Mouse (Mus musculus) stomach, postnatal 0 days (tissue): ENCODE measurements around the gene 4933427D14Rik. TPM values are rescaled to one million over a fixed set of nuclear protein-coding genes. Genes with fewer than 3 reads are reported as not detected.

Experiments
- ATAC-seq: fragments of 200-750 bp; cut with Nextera tagmentation; 2 replicates; pipeline ENCODE4 v1.8.0; 2017; ENCODE audit not compliant: low FRiP score, low TSS enrichment
- DNase-seq: peaks from one replicate; pipeline ENCODE4 v3.0.0-alpha.2; 2016; ENCODE audit warnings: low spot score
- H3K27ac ChIP-seq: fragments of 300-500 bp; sonication (generic); replicated peaks from 2 replicates; pipeline ENCODE4 v1.5.1; 2014; ENCODE audit warnings: mild to moderate bottlenecking, control low read depth
- H3K27me3 ChIP-seq: fragments of 300-500 bp; sonication (generic); 2 replicates; pipeline ENCODE4 v1.6.1; 2014; ENCODE audit warnings: low read length; ENCODE audit not compliant: control insufficient read depth, insufficient read depth
- H3K36me3 ChIP-seq: fragments of 300-500 bp; sonication (generic); 2 replicates; pipeline ENCODE4 v1.6.1; 2014; ENCODE audit warnings: low read length, mixed read lengths; ENCODE audit not compliant: control insufficient read depth, insufficient read depth
- H3K4me1 ChIP-seq: fragments of 300-500 bp; sonication (generic); replicated peaks from 2 replicates; pipeline ENCODE4 v1.6.1; 2014; ENCODE audit warnings: antibody characterized with exemption; ENCODE audit not compliant: control insufficient read depth, insufficient read depth
- H3K4me2 ChIP-seq: fragments of 300-500 bp; sonication (generic); replicated peaks from 2 replicates; pipeline ENCODE4 v1.6.1; 2014; ENCODE audit warnings: low read depth, mild to moderate bottlenecking, control low read depth, moderate library complexity
- H3K4me3 ChIP-seq: fragments of 300-500 bp; sonication (generic); 2 replicates; pipeline ENCODE4 v1.5.1; 2014; ENCODE audit warnings: low read depth, low read length, control low read depth
- H3K9ac ChIP-seq: fragments of 300-500 bp; sonication (generic); 2 replicates; pipeline ENCODE4 v1.6.1; 2014; ENCODE audit warnings: mild to moderate bottlenecking, low read length, control low read depth, mixed read lengths
- H3K9me3 ChIP-seq: fragments of 300-500 bp; sonication (generic); 2 replicates; pipeline ENCODE4 v1.6.1; 2016; ENCODE audit warnings: low read length; ENCODE audit not compliant: control insufficient read depth
- CTCF ChIP-seq: IDR thresholded peaks from 2 replicates; pipeline ENCODE4 v1.5.1; 2016; ENCODE audit warnings: antibody characterized with exemption, low read depth, mild to moderate bottlenecking, moderate library complexity
- EP300 ChIP-seq: optimal IDR thresholded peaks from 2 replicates; pipeline ENCODE3; 2016; ENCODE audit warnings: antibody characterized with exemption
- WGBS: fragments of 180-500 bp; shearing (Covaris S2); extraction: QIAGEN DNeasy Blood & Tissue Kit; methylation state at CpG from one replicate; pipeline ENCODE4 v1.1.7; 2014; 5-methylcytosine and 5-hydroxymethylcytosine counted together
- polyA plus RNA-seq: library from polyadenylated mRNA; unstranded; fragments of >200 nt; fragmentation: Nextera tagmentation; extraction: Ambion mirVana; gene quantifications from 2 replicates; pipeline ENCODE4 v1.2.1, GENCODE M21; 2015

4933427D14Rik gene
- polyA plus RNA-seq, 1 experiment from 2014 or later: 7.2 TPM

DNA sequence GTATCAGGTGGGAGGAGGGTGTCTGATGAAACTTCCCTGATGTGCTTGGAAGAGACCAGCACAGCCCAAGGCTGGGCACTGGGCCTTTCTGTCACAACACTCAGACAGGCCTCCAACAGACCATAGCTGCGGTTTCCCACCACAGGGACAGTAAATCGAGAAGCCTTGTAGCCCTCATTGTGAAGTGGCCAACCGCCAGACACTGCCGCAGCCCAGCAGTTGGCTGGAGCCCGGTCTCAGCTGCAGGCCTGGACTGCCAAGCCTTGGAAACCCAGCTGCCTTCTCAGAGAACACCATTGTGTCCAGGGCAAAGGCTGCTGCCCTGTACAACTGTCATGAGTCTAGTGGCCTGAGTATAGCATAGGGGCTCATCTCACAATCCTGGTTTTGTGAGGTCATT, 26.8 kb upstream of the 4933427D14Rik start:
- TF ChIP-seq CTCF: no peak
- no peak for TF ChIP-seq EP300
- WGBS: 79% methylated on average over 5 of the region's 5 CpGs
- DNase-seq (no peak), ATAC-seq (no peak)
- no peak overlapping the region for H3K9ac ChIP-seq
- H3K4me3 ChIP-seq: no peak overlapping the region
- no peak overlapping the region for H3K4me2 ChIP-seq
- no peaks in the 10 kb centered on the region for H3K9me3 ChIP-seq
- H3K4me1 ChIP-seq: no peaks in the 10 kb centered on the region
- no peaks in the 10 kb centered on the region for H3K36me3 ChIP-seq
- no peak overlapping the region for H3K27ac ChIP-seq
- H3K27me3 ChIP-seq: no peaks in the 10 kb centered on the region

DNA sequence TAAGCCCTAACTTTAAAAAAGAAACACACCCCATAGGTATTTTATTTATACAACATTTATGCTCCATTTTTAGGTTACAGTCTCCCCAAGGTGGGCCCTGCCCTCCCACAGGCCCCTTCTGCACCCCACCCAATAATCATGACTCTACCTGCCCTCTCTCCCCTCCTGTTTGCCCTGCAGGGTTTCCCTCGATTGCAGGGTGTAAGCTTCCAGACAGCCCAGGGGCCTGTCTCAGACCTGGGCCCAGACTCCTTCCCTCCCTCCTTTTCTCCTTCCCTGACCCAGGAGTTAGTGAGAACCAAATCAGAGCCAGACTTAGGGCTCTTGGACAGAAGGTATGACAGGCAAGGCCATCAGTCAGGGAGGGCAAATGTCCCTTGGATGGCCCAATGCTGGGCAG, 25.7 kb upstream of the 4933427D14Rik start:
- no peak overlapping the region for H3K27ac ChIP-seq
- no peaks in the 10 kb centered on the region for H3K36me3 ChIP-seq
- H3K4me2 ChIP-seq: no peak overlapping the region
- no peaks in the 10 kb centered on the region for H3K27me3 ChIP-seq
- H3K4me1 ChIP-seq: no peaks in the 10 kb centered on the region
- DNase-seq (no peak), ATAC-seq (no peak)
- no peak overlapping the region for H3K9ac ChIP-seq
- no peaks in the 10 kb centered on the region for H3K9me3 ChIP-seq
- TF ChIP-seq CTCF: no peak
- no peak for TF ChIP-seq EP300
- WGBS: 73% methylated on average over 1 of the region's 1 CpGs
- no peak overlapping the region for H3K4me3 ChIP-seq

GRCm38 (mm10) chr11:72232068-72232467, 24.8 kb upstream of the 4933427D14Rik start:
- H3K9me3 ChIP-seq: no peaks in the 10 kb centered on the region
- H3K27ac ChIP-seq: no peak overlapping the region
- H3K4me2 ChIP-seq: no peak overlapping the region
- no peaks in the 10 kb centered on the region for H3K4me1 ChIP-seq
- H3K4me3 ChIP-seq: no peak overlapping the region
- H3K27me3 ChIP-seq: no peaks in the 10 kb centered on the region
- ATAC-seq (no peak), DNase-seq (no peak)
- no peaks in the 10 kb centered on the region for H3K36me3 ChIP-seq
- WGBS: 83% methylated on average over 7 of the region's 7 CpGs
- TF ChIP-seq EP300 (no peak), CTCF (no peak)
- H3K9ac ChIP-seq: no peak overlapping the region

GRCm38 (mm10) chr11:72228513-72228912, 21.3 kb upstream of the 4933427D14Rik start:
- no peak for TF ChIP-seq EP300
- TF ChIP-seq CTCF: no peak
- Histone ChIP-seq H3K27ac (no peak overlapping the region), H3K4me2 (no peak overlapping the region), H3K9ac (no peak overlapping the region), H3K36me3 (no peaks in the 10 kb centered on the region), H3K9me3 (no peaks in the 10 kb centered on the region), H3K4me3 (no peak overlapping the region), H3K4me1 (no peaks in the 10 kb centered on the region), H3K27me3 (no peaks in the 10 kb centered on the region)
- no peak for DNase-seq
- 88% methylated on average over 4 of the region's 4 CpGs for WGBS
- no peak for ATAC-seq

- ATAC-seq: no peak
- DNase-seq: no peak
- H3K4me1 ChIP-seq: no peaks in the 10 kb centered on the region
- 69% methylated on average over 6 of the region's 6 CpGs for WGBS
- H3K36me3 ChIP-seq: no peaks in the 10 kb centered on the region
- H3K9me3 ChIP-seq: no peaks in the 10 kb centered on the region
- H3K4me3 ChIP-seq: no peak overlapping the region
- H3K27ac ChIP-seq: no peak overlapping the region
- no peak for TF ChIP-seq EP300
- no peak for TF ChIP-seq CTCF
- no peak overlapping the region for H3K4me2 ChIP-seq
- H3K9ac ChIP-seq: no peak overlapping the region
- no peaks in the 10 kb centered on the region for H3K27me3 ChIP-seq
These were observed 19.6 kb upstream of the 4933427D14Rik start for GRCm38 (mm10) chr11:72226901-72227300.

DNA sequence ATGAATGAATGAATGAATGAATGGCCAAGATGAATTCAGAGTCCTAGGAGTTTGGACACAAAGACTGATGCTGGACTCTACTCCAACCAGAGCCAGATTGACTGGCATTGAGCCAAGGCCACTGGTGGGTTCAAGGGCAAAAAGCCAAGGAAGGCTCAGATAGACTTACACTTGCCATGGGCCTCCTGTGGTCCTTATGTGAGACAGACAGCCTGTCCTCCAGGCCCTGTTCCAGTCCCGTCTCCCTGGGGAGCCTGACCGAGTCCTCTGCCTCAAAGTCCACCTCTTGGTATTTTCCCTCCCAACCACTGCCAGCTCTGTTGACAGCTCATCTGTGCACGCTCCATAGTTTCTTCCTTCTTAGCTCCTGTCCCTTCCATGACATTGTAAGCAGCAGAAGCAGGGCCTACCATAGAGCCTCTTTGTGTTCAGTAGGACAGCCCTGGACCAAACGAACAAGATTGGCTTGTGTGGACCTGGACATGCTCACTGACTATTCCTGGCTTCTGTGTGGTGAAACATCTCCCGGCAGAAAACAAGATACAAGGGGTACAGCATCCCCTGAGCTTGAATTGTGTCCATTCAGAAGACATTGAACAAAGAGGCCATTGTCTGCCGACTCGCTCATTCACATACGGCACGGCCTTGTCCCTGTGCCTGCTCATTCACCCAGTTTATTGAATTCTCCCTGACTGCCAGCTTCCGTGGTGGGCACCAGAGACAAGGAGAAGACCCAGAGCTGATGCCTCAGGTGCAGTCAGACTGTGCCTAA, 18.9 kb upstream of the 4933427D14Rik start:
- H3K9ac ChIP-seq: no peak overlapping the region
- H3K27ac ChIP-seq: no peak overlapping the region
- no peak for ATAC-seq
- no peaks in the 10 kb centered on the region for H3K9me3 ChIP-seq
- no peaks in the 10 kb centered on the region for H3K4me1 ChIP-seq
- H3K4me3 ChIP-seq: no peak overlapping the region
- H3K27me3 ChIP-seq: no peaks in the 10 kb centered on the region
- no peak for DNase-seq
- H3K36me3 ChIP-seq: no peaks in the 10 kb centered on the region
- no peak overlapping the region for H3K4me2 ChIP-seq
- TF ChIP-seq EP300 (no peak), CTCF (no peak)
- 85% methylated on average over 10 of the region's 10 CpGs for WGBS
